Mouse (Mus musculus) limb, embryonic 15.5 days (tissue): Measurements from ENCODE around the gene Lzic. TPM values are rescaled to one million over a fixed set of nuclear protein-coding genes. Genes with fewer than 3 reads are reported as not detected.

Experiments used
- ATAC-seq: fragments of 200-750 bp; cut with Nextera tagmentation; 2 replicates; pipeline ENCODE4 v1.8.0; 2017; ENCODE audit warnings: low read depth, moderate TSS enrichment; ENCODE audit not compliant: insufficient number of reproducible peaks, low FRiP score, low TSS enrichment
- H3K27ac ChIP-seq: fragments of 300-500 bp; sonication (generic); 2 replicates; pipeline ENCODE4 v1.5.1; 2015; ENCODE audit warnings: moderate library complexity, mild to moderate bottlenecking, inconsistent platforms
- H3K27me3 ChIP-seq: fragments of 300-500 bp; sonication (generic); 2 replicates; pipeline ENCODE4 v1.6.1; 2015; ENCODE audit warnings: inconsistent platforms
- H3K36me3 ChIP-seq: fragments of 300-500 bp; sonication (generic); 2 replicates; pipeline ENCODE4 v1.6.1; 2015; ENCODE audit warnings: inconsistent platforms
- H3K4me1 ChIP-seq: fragments of 300-500 bp; sonication (generic); 2 replicates; pipeline ENCODE4 v1.6.1; 2015; ENCODE audit warnings: inconsistent platforms
- H3K4me2 ChIP-seq: fragments of 300-500 bp; sonication (generic); 2 replicates; pipeline ENCODE4 v1.6.1; 2015; ENCODE audit warnings: mild to moderate bottlenecking, inconsistent platforms
- H3K4me3 ChIP-seq: fragments of 300-500 bp; sonication (generic); 2 replicates; pipeline ENCODE4 v1.5.1; 2015; ENCODE audit warnings: mild to moderate bottlenecking, inconsistent platforms
- H3K9ac ChIP-seq: fragments of 300-500 bp; sonication (generic); 2 replicates; pipeline ENCODE4 v1.6.1; 2015; ENCODE audit warnings: inconsistent platforms
- H3K9me3 ChIP-seq: fragments of 300-500 bp; sonication (generic); 2 replicates; pipeline ENCODE4 v1.6.1; 2016; ENCODE audit warnings: inconsistent platforms
- WGBS: fragments of 180-500 bp; shearing (Covaris S2); methylation state at CpG from one replicate; pipeline ENCODE4 v1.1.7; 2015; 5-methylcytosine and 5-hydroxymethylcytosine counted together
- polyA plus RNA-seq: library from polyadenylated mRNA; unstranded; fragments of >200 nt; fragmentation: Nextera tagmentation; extraction: Ambion mirVana; gene quantifications from 2 replicates; pipeline ENCODE4 v1.2.1, GENCODE M21; 2015

Gene Lzic
- polyA plus RNA-seq, 1 experiment from 2014 or later: 42.4 TPM

DNA sequence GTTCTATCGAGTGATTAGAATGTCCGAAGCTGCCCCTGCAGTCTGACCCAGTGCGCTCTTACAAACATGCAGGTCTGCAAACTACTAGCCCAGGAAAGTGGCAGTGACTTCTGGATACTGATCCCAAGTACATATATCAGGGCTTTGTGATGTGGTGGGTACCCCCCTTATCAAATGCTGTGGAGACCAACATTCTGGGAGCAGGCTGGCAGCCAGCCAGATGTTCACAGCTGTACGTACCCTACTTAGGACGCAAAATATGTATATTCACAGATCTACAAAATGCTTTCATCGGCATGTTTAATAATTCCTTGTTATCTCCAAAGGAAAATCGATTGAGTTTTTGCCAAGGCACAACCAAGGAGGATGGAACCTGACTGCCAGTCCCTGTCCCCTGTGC is 27.0 kb downstream of the Lzic start:
- Histone ChIP-seq H3K4me3 (no peak overlapping the region), H3K4me2 (no peak overlapping the region), H3K4me1 (no peaks in the 10 kb centered on the region), H3K9ac (no peak overlapping the region), H3K27ac (no peak overlapping the region; the same call in 1 of the 2 replicates), H3K36me3 (no peaks in the 10 kb centered on the region), H3K9me3 (no peaks in the 10 kb centered on the region), H3K27me3 (no peaks in the 10 kb centered on the region)
- no peak for ATAC-seq
- 74% methylated on average over 7 of the region's 7 CpGs for WGBS

DNA sequence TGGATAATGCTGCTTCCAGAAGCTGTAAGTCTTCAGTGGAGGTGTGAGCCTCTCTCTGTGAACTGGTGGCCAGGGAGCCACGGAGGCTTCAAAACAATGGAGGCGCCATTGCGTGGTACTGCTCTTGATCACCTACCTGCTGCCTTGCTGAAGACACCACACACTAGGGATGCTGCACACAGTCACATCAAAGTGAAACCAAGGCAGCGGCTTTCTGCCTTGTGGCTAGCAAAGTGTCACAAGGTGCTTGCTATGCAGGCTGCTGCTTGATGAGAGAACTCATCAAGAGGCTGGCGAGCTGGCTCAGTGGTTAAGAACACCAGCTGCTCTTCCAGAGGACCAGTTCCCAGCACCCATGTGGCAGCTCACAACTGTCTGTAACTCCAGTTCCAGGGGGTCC is 30.7 kb downstream of the Lzic start:
- no peak for ATAC-seq
- Histone ChIP-seq H3K4me1 (peaks cover 12% of the 10 kb centered on the region; the same call in 1 of the 2 replicates), H3K4me2 (no peak overlapping the region), H3K27ac (no peak overlapping the region), H3K4me3 (no peak overlapping the region), H3K9ac (no peak overlapping the region), H3K9me3 (no peaks in the 10 kb centered on the region), H3K36me3 (no peaks in the 10 kb centered on the region), H3K27me3 (no peaks in the 10 kb centered on the region)
- WGBS: 90% methylated on average over 5 of the region's 5 CpGs

DNA sequence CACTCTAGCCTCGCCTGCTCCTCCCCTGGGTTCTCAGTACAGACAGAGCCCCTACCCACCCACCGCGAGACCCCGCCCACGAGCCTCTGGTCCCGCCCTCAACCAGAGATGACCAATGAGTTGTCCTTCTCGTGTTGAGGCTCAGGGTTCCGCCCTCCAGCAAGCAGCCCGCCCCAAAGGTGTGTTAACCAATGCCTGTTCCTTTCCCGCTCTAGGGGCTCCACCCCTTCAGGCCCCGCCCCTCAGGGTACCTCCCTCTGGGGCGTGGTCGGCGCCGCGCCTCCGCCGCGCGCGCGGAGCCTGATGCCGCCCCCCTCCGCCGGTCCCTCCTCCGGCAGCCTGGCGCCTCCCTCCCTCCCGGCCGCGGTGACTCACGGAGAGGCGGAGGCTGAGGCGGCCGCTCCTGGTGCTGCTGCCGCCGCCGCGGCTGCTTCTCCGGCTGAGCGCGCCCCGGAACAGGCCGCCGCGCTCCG is 32.9 kb downstream of the Lzic start, which contains the start of gene Ctnnbip1:
Gene Ctnnbip1, plus strand, starts transcription at position 369 of the 473 bp plus-strand sequence.
- H3K4me1 ChIP-seq: peaks cover 16% of the 10 kb centered on the region
- peak within 1 kb of the TSS; percentile 82 for H3K27ac ChIP-seq
- no peaks in the 10 kb centered on the region for H3K9me3 ChIP-seq
- WGBS: under 1% methylated on average over 42 of the region's 46 CpGs
- H3K4me3 ChIP-seq: peak within 1 kb of the TSS; percentile 87
- H3K36me3 ChIP-seq: no peaks in the 10 kb centered on the region
- no peaks in the 10 kb centered on the region for H3K27me3 ChIP-seq
- H3K4me2 ChIP-seq: peak within 1 kb of the TSS; percentile 88
- ATAC-seq: peak; percentile 98
- peak within 1 kb of the TSS; percentile 95 for H3K9ac ChIP-seq

DNA sequence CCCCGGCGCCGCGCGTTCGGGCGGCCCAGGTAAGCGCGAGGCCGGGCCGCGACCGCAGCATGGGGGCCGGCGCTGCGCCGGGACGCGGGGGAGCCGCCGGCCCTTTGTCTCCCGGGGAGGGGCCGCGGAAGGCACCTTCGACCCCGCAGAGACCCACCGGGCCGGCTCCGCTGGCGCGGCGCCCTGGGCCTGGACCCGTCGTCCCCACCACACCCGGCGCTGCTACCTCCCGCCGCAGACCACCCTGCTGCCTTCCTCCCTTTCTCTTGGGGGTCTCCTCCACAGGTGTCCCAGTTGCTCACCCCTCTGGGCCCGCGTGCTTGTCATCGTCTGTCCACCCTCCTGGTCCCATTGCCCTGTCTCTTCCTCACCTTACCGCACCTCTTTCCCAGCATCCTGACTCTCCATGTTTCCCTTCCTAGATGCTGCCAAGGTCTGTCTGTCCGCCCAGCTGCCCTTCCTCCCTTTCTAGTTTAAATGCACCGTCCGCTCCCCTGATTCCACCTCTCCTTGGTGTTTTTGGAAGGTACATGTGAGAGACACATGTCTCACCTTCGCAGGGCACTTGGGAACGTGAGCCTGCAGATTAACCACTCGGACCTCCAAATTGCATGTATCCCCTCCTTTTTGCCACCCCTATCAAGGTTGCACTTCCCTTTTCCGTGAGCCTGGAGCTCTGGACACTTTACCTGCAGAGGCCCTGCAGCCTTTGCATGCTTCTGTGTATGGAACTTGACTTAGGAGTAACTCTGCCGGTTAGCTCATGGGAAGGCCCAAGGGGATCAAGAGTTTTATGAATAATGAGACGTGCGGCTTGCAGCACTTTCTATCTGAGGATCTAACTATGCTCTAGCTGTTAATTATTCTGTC is 33.6 kb downstream of the Lzic start:
- 1% methylated on average over 52 of the region's 52 CpGs for WGBS
- Histone ChIP-seq H3K9ac (peak overlapping the region; percentile 95), H3K9me3 (no peaks in the 10 kb centered on the region), H3K27ac (peak overlapping the region; percentile 82), H3K4me3 (peak overlapping the region; percentile 87), H3K4me1 (peaks cover 19% of the 10 kb centered on the region), H3K36me3 (no peaks in the 10 kb centered on the region), H3K4me2 (peak overlapping the region; percentile 88), H3K27me3 (no peaks in the 10 kb centered on the region)
- peak; percentile 9; the same call in 1 of the 2 replicates for ATAC-seq

DNA sequence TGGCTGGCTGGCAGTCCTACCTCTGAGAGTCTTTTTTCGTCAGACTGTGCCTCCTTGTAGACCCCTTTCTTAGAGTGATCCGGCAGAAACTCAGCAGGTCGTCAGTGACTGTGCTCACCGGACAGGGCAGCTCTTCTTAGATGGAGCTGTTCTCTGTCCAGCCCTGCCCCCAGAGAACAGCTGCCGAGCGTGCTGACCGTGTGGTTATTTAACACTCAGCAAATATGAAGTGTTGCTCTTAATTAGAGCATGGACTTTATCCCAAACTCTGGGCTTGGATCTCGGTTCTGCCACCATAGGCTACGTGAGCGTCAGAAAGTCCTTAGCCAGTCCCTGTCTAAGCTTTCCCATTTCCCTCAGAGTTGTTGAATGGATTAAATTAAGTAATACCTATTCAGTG is 36.2 kb downstream of the Lzic start:
- ATAC-seq: no peak
- 0 out of 2 replicates have a peak, but pooled peaks cover 2% of the 10 kb centered on the region for H3K36me3 ChIP-seq
- H3K27me3 ChIP-seq: no peaks in the 10 kb centered on the region
- no peak overlapping the region for H3K27ac ChIP-seq
- no peak overlapping the region for H3K4me2 ChIP-seq
- no peak overlapping the region for H3K4me3 ChIP-seq
- H3K4me1 ChIP-seq: peaks cover 31% of the 10 kb centered on the region
- H3K9me3 ChIP-seq: no peaks in the 10 kb centered on the region
- WGBS: 71% methylated on average over 10 of the region's 10 CpGs
- no peak overlapping the region for H3K9ac ChIP-seq

DNA sequence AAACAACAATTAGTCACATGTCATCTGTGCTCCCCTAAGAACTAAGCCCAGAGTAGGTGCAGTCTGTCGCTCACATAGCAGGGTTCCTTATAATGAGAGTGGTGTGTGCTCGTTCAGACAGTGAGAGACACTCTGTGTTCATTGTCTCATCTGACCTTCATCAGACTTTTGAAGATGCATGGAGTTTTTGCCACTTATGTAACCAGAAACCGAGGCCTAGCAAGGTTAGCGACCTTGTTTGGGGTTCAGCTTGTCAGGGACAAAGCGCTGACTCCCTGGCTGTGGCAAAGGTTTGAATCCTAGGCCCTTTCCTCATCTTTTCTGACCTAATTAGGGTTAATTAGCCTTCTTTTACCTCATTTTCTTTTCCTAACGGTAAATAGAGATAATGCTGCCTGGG is 38.9 kb downstream of the Lzic start:
- ATAC-seq: no peak
- Histone ChIP-seq H3K36me3 (0 out of 2 replicates have a peak, but pooled peaks cover 2% of the 10 kb centered on the region), H3K27ac (no peak overlapping the region), H3K4me1 (peaks cover 39% of the 10 kb centered on the region), H3K9ac (no peak overlapping the region), H3K4me2 (no peak overlapping the region), H3K27me3 (no peaks in the 10 kb centered on the region), H3K9me3 (no peaks in the 10 kb centered on the region), H3K4me3 (no peak overlapping the region)
- 78% methylated on average over 6 of the region's 6 CpGs for WGBS

DNA sequence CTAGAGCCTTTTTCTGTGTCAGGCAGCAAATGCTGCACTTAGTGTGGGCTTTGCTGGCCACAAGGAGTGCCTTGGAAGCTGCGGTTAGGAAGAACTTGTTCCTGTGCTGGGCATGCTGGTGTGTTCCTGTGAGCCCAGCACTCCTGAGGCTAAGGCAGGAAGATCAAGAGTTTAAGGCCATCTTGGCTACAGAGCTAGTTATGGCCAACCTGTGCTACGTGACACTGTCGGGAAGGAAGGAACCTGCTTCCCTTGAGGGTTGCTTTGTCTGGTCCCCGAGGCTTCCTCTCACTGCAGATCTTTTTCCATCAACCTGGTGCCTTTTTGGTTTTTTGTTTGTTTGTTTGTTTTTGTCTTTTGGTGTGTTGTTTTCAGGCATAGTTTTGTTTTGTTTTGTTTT is 40.1 kb downstream of the Lzic start:
- 82% methylated on average over 4 of the region's 4 CpGs for WGBS
- ATAC-seq: no peak
- H3K27me3 ChIP-seq: no peaks in the 10 kb centered on the region
- 0 out of 2 replicates have a peak, but pooled peaks cover 2% of the 10 kb centered on the region for H3K36me3 ChIP-seq
- H3K27ac ChIP-seq: 0 out of 2 replicates have a peak overlapping the region, but pooled peaks have one; percentile 50
- H3K9me3 ChIP-seq: no peaks in the 10 kb centered on the region
- no peak overlapping the region for H3K9ac ChIP-seq
- peaks cover 39% of the 10 kb centered on the region for H3K4me1 ChIP-seq
- no peak overlapping the region for H3K4me3 ChIP-seq
- H3K4me2 ChIP-seq: no peak overlapping the region

DNA sequence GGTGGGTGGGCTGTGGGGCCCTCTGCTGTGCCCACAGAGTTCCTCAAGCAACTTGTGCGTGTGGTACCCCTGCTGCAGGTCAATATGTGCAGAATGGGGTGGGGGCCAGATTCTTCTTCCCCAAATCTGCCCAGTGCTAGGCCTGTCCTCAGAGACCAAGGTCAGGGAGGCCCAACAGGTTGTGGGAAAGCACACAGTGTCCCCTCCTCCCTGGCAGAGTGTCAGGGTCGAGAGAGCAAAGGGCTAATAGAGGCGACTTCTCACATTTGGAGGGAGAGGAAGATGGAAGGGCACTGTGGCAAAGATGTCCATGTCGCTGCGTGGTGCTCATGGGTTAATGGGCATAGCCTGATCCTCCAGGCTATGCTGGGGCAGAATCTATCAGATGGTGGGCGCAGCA is 40.8 kb downstream of the Lzic start:
- Histone ChIP-seq H3K9me3 (no peaks in the 10 kb centered on the region), H3K4me2 (no peak overlapping the region), H3K4me3 (no peak overlapping the region), H3K27me3 (no peaks in the 10 kb centered on the region), H3K4me1 (peaks cover 39% of the 10 kb centered on the region), H3K36me3 (0 out of 2 replicates have a peak, but pooled peaks cover 2% of the 10 kb centered on the region), H3K27ac (peak overlapping the region; percentile 50; the same call in 1 of the 2 replicates), H3K9ac (no peak overlapping the region)
- 0 out of 2 replicates have a peak, but pooled peaks have one; percentile 2 for ATAC-seq
- WGBS: 68% methylated on average over 6 of the region's 6 CpGs

DNA sequence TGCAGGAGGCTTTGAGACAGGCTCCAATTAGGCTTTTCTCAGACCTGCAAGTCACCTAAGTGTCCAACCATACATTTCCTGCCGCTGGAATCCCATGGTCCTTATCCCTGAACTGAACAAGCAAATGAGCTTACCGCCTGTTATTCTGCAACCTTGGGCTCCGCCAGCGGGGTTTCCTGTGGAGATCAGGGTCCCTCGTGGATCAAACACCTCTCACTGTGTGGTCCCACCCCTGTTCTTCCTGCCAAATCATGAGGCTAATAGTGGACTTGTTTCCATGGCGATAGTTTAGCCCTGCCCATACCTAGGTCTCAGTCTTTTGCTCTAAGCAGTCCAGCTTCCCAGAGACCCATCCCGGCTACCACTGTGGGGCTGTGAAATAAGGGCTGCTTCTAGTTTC is 41.3 kb downstream of the Lzic start:
- 0 out of 2 replicates have a peak, but pooled peaks have one; percentile 42 for ATAC-seq
- Histone ChIP-seq H3K9ac (no peak overlapping the region), H3K27me3 (no peaks in the 10 kb centered on the region), H3K4me1 (peaks cover 39% of the 10 kb centered on the region), H3K36me3 (0 out of 2 replicates have a peak, but pooled peaks cover 2% of the 10 kb centered on the region), H3K27ac (peak overlapping the region; percentile 50; the same call in 1 of the 2 replicates), H3K9me3 (no peaks in the 10 kb centered on the region), H3K4me3 (no peak overlapping the region), H3K4me2 (no peak overlapping the region)
- 26% methylated on average over 7 of the region's 7 CpGs for WGBS

DNA sequence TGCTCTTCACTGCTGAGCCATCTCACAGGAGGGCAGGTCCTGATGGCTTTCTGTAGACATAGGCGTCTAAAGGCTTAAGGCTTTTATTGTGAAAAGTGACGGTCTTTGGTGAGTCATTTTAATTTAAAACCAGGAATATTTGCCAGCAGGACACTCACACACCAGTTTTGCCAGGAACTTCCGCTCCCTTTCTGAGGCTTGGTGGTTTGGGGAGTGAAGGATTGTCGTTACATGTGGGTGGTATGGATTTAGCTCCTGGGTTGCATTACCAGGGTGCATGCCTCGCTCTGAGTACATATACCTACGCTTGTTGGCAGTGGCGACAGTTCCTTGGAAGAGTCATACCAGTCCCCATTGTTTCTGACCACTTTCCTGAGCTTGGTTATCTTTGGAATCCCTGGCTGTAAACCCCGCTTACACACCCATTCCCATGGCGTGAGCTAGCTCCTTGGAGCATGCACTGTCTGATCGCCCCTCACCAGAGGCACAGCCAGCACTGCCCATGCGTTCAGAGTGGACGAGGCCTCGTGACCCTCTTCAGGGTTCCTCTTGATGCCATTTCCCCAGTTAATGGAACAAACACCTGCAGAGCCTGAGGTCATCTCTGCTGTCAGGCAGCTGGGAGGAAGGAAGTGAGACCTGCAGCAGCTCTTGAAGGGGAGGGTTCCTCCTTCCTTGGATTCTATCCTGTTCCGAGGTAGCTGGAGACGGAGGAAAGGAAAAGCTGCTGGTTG is 42.8 kb downstream of the Lzic start:
- Histone ChIP-seq H3K9ac (no peak overlapping the region), H3K4me1 (peaks cover 36% of the 10 kb centered on the region), H3K4me3 (no peak overlapping the region), H3K9me3 (no peaks in the 10 kb centered on the region), H3K27me3 (no peaks in the 10 kb centered on the region), H3K27ac (peak overlapping the region; percentile 24; the same call in 1 of the 2 replicates), H3K36me3 (0 out of 2 replicates have a peak, but pooled peaks cover 3% of the 10 kb centered on the region), H3K4me2 (no peak overlapping the region)
- no peak for ATAC-seq
- WGBS: 66% methylated on average over 15 of the region's 15 CpGs

DNA sequence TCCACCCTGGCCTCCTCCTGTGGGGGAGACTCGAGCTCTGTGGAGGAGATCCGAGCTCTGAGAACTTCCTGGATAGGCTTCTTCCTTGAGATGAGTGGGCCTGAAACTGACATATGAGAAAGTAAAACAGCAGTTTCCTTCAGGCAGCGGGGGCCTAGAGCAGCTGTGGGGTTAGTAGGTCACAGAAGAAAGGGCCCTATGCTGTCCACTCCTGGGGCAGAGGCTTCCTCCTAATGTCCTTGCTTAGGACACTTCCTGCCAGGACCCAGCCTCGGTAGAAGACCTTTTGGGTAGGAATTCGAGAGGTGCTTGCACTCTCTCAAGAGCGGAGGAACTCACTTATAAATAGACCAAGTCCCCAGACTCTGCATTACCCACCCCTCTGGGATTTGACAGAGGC is 44.7 kb downstream of the Lzic start:
- H3K4me2 ChIP-seq: no peak overlapping the region
- H3K9me3 ChIP-seq: no peaks in the 10 kb centered on the region
- H3K4me3 ChIP-seq: no peak overlapping the region
- 0 out of 2 replicates have a peak overlapping the region, but pooled peaks have one; percentile 28 for H3K27ac ChIP-seq
- no peaks in the 10 kb centered on the region for H3K27me3 ChIP-seq
- no peak overlapping the region for H3K9ac ChIP-seq
- no peak for ATAC-seq
- 0 out of 2 replicates have a peak, but pooled peaks cover 5% of the 10 kb centered on the region for H3K36me3 ChIP-seq
- 67% methylated on average over 6 of the region's 6 CpGs for WGBS
- H3K4me1 ChIP-seq: peaks cover 33% of the 10 kb centered on the region
